Mouse (Mus musculus): ENCODE measurements around the gene Elmsan1.
"Not testable (repeated sequence)": the region's sequence is repeated elsewhere in the genome, so short reads cannot be mapped to it uniquely, and the experiment has no call there.

The Elmsan1 gene

GRCm38 (mm10) chr12:84218289-84219120 is at the start of gene Elmsan1:
Gene Elmsan1, minus strand, starts transcription at chr12:84218881.
- DNase-seq (ENCODE audit: low read depth, low spot score): peak; percentile 88

GRCm38 (mm10) chr12:84267264-84267663 is 48.6 kb upstream of the Elmsan1 start:
- DNase-seq (ENCODE audit: low read depth, low spot score): no peak

GRCm38 (mm10) chr12:84260363-84260762 is 41.7 kb upstream of the Elmsan1 start:
- DNase-seq (ENCODE audit: low read depth, low spot score): no peak

GRCm38 (mm10) chr12:84254886-84255285 is 36.2 kb upstream of the Elmsan1 start:
- no peak for DNase-seq (ENCODE audit: low read depth, low spot score)

GRCm38 (mm10) chr12:84252811-84253210 is 34.1 kb upstream of the Elmsan1 start:
- DNase-seq (ENCODE audit: low read depth, low spot score): no peak

- peak; percentile 83 for DNase-seq (ENCODE audit: low read depth, low spot score)
Measured at GRCm38 (mm10) chr12:84249217-84249616, 30.5 kb upstream of the Elmsan1 start.

- DNase-seq (ENCODE audit: low read depth, low spot score): peak; percentile 79
Measured at GRCm38 (mm10) chr12:84245683-84246082, 27.0 kb upstream of the Elmsan1 start.

GRCm38 (mm10) chr12:84243076-84243770 is 24.5 kb upstream of the Elmsan1 start:
- DNase-seq (ENCODE audit: low read depth, low spot score): peak; percentile 95

GRCm38 (mm10) chr12:84237036-84237435 is 18.4 kb upstream of the Elmsan1 start:
- DNase-seq (ENCODE audit: low read depth, low spot score): not testable (repeated sequence)

GRCm38 (mm10) chr12:84235981-84236752 is 17.5 kb upstream of the Elmsan1 start:
- no peak for DNase-seq (ENCODE audit: low read depth, low spot score)

GRCm38 (mm10) chr12:84235577-84235976 is 16.9 kb upstream of the Elmsan1 start:
- DNase-seq (ENCODE audit: low read depth, low spot score): no peak

- no peak for DNase-seq (ENCODE audit: low read depth, low spot score)
Measured at GRCm38 (mm10) chr12:84233488-84234100, 14.9 kb upstream of the Elmsan1 start.

- DNase-seq (ENCODE audit: low read depth, low spot score): no peak
Measured at GRCm38 (mm10) chr12:84226117-84226840, 7.6 kb upstream of the Elmsan1 start.

GRCm38 (mm10) chr12:84222405-84222961 is 3.8 kb upstream of the Elmsan1 start:
- DNase-seq (ENCODE audit: low read depth, low spot score): peak; percentile 90

- peak; percentile 70 for DNase-seq (ENCODE audit: low read depth, low spot score)
Measured at GRCm38 (mm10) chr12:84220951-84221891, 2.5 kb upstream of the Elmsan1 start.

- DNase-seq (ENCODE audit: low read depth, low spot score): peak; percentile 72
Measured at GRCm38 (mm10) chr12:84220515-84220914, 1.8 kb upstream of the Elmsan1 start.

GRCm38 (mm10) chr12:84219121-84219561 is 460 bp upstream of the Elmsan1 start:
- no peak for DNase-seq (ENCODE audit: low read depth, low spot score)

GRCm38 (mm10) chr12:84217508-84218131 is 1.1 kb downstream of the Elmsan1 start:
- peak; percentile 41 for DNase-seq (ENCODE audit: low read depth, low spot score)

- DNase-seq (ENCODE audit: low read depth, low spot score): no peak
Measured at GRCm38 (mm10) chr12:84217111-84217507, 1.6 kb downstream of the Elmsan1 start.
